Mouse (Mus musculus): ENCODE measurements at regions not wholly inside any gene's neighbourhood (a gene's known extent, or its start where the extent isn't known, plus 50 kb on each side); places are given as distances from the start of the nearest gene placed in this dataset.

DNA sequence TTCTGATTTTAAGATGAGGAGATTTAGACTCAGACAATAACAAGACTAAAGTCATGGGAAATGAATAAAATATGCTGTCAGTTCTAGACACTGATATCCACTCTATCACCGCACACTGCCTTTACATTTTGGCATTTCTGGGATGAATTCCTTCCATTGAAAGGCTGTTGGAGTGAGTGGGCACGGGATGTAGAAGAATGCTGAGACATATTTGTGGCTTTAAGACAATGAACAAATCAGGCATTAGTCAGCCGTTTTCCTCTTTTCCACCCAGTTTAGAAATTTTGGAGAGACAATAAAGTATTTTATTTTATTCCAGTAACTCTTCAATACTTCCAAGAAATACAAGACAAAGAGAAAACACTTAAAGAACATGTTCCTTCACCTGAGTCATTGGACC, 61.2 kb upstream of the Slit2 start:
- DNase-seq (ENCODE audit: low spot score in 2 of 2) = no peak

DNA sequence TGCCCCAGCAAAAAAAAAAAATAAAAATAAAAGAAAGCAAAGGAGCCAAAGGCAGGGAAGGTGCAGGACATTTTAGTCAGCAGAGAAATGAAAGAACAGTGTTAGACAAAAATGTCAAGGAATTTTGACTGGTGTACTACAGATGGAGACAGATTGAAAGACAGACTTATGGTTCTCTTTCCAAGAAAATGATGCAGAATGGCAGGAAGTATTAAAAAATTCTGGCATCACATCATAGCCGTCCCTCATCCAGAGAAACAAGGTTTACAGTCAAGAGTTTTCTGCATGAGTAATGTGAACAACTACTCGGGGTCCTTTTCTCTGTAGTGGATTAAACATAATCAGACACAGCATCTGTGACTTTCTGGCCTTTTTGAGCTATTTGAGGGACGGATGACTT, 52.7 kb upstream of the Slit2 start:
- DNase-seq (ENCODE audit: low spot score in 2 of 2) = peak; percentile 6 to 7

Data from layer of hippocampus, adult 8-10 months (tissue).